Mouse (Mus musculus): Measurements from ENCODE around the gene Gpx4. TPM values are rescaled to one million over a fixed set of nuclear protein-coding genes. Genes with fewer than 3 reads are reported as not detected.

The Gpx4 gene
- total RNA-seq, 2 experiments from 2014 or later: 504 to 528 TPM

GRCm38 (mm10) chr10:80063877-80064650 lies 17.1 kb downstream of the Gpx4 start:
- DNase-seq (ENCODE audit: low spot score in 2 of 2): no peak
- intact Hi-C loops (cut with DNase I): no loop called here

- DNase-seq (ENCODE audit: low spot score in 2 of 2): no peak
- intact Hi-C loops (cut with DNase I): no loop called here
These were observed 22.3 kb downstream of the Gpx4 start for GRCm38 (mm10) chr10:80069251-80069650.

GRCm38 (mm10) chr10:80069948-80070450 lies 23.0 kb downstream of the Gpx4 start:
- DNase-seq (ENCODE audit: low spot score in 2 of 2): no peak
- intact Hi-C loops (cut with DNase I): no loop called here

- peak; percentile 64 to 82 for DNase-seq (ENCODE audit: low spot score in 2 of 2)
- intact Hi-C loops (cut with DNase I): no loop called here
These were observed 24.0 kb downstream of the Gpx4 start for GRCm38 (mm10) chr10:80070837-80071515.

- no peak for DNase-seq (ENCODE audit: low spot score in 2 of 2)
- intact Hi-C loops (cut with DNase I): no loop called here
These were observed 24.5 kb downstream of the Gpx4 start for GRCm38 (mm10) chr10:80071516-80071900.

GRCm38 (mm10) chr10:80072623-80073489 lies 25.9 kb downstream of the Gpx4 start:
- intact Hi-C loops (cut with DNase I): no loop called here
- DNase-seq (ENCODE audit: low spot score in 2 of 2): no peak

- peak; percentile 45 to 74 for DNase-seq (ENCODE audit: low spot score in 2 of 2)
- intact Hi-C loops (cut with DNase I): loop anchor here (5.0 kb wide), 1 partner anchor 37 kb away; no protein-coding TSS in a partner anchor
These were observed 28.0 kb downstream of the Gpx4 start for GRCm38 (mm10) chr10:80074813-80075601.

- intact Hi-C loops (cut with DNase I): loop anchor here (5.0 kb wide), 1 partner anchor 36 kb away; no protein-coding TSS in a partner anchor
These were observed 29.0 kb downstream of the Gpx4 start for GRCm38 (mm10) chr10:80075924-80076323.

GRCm38 (mm10) chr10:80076386-80076785 lies 29.4 kb downstream of the Gpx4 start:
- DNase-seq (ENCODE audit: low spot score in 2 of 2): no peak
- intact Hi-C loops (cut with DNase I): loop anchor here (5.0 kb wide), 1 partner anchor 36 kb away; no protein-coding TSS in a partner anchor

More at GRCm38 (mm10) chr10:80075924-80076323, 29.0 kb downstream of the Gpx4 start:
- no peak for DNase-seq (ENCODE audit: low spot score in 2 of 2)

GRCm38 (mm10) chr10:80077312-80077711 lies 30.3 kb downstream of the Gpx4 start:
- intact Hi-C loops (cut with DNase I): loop anchor here (5.0 kb wide), 1 partner anchor 35 kb away; no protein-coding TSS in a partner anchor
- DNase-seq (ENCODE audit: low spot score in 2 of 2): no peak

- DNase-seq (ENCODE audit: low spot score in 2 of 2): no peak
- intact Hi-C loops (cut with DNase I): loop anchor here (5.0 kb wide), 1 partner anchor 34 kb away; no protein-coding TSS in a partner anchor
These were observed 31.4 kb downstream of the Gpx4 start for GRCm38 (mm10) chr10:80078366-80078765.

- intact Hi-C loops (cut with DNase I): no loop called here
- DNase-seq (ENCODE audit: low spot score in 2 of 2): no peak
These were observed 33.6 kb downstream of the Gpx4 start for GRCm38 (mm10) chr10:80080396-80081070.

- no peak for DNase-seq (ENCODE audit: low spot score in 2 of 2)
- intact Hi-C loops (cut with DNase I): no loop called here
These were observed 34.1 kb downstream of the Gpx4 start for GRCm38 (mm10) chr10:80081075-80081474.

GRCm38 (mm10) chr10:80084817-80085487 lies 38.0 kb downstream of the Gpx4 start:
- intact Hi-C loops (cut with DNase I): no loop called here
- peak; percentile 31 to 44 for DNase-seq (ENCODE audit: low spot score in 2 of 2)

- DNase-seq (ENCODE audit: low spot score in 2 of 2): no peak
- intact Hi-C loops (cut with DNase I): no loop called here
These were observed 39.9 kb downstream of the Gpx4 start for GRCm38 (mm10) chr10:80086847-80087246.

- DNase-seq (ENCODE audit: low spot score in 2 of 2): no peak
- intact Hi-C loops (cut with DNase I): no loop called here
These were observed 40.5 kb downstream of the Gpx4 start for GRCm38 (mm10) chr10:80087483-80087882.

- no peak for DNase-seq (ENCODE audit: low spot score in 2 of 2)
- intact Hi-C loops (cut with DNase I): no loop called here
These were observed 42.2 kb downstream of the Gpx4 start for GRCm38 (mm10) chr10:80089146-80089545.

GRCm38 (mm10) chr10:80091527-80091926 lies 44.6 kb downstream of the Gpx4 start:
- intact Hi-C loops (cut with DNase I): no loop called here
- no peak for DNase-seq (ENCODE audit: low spot score in 2 of 2)

Data from left cerebral cortex, postnatal 25 days (tissue).